Mouse (Mus musculus) liver (tissue): ENCODE results near the gene Xxylt1.

Experiments used
- DNase-seq: peaks from one replicate; pipeline ENCODE4 v3.0.0-alpha.2; 2020; ENCODE audit warnings: mixed read lengths

The Xxylt1 gene

DNA sequence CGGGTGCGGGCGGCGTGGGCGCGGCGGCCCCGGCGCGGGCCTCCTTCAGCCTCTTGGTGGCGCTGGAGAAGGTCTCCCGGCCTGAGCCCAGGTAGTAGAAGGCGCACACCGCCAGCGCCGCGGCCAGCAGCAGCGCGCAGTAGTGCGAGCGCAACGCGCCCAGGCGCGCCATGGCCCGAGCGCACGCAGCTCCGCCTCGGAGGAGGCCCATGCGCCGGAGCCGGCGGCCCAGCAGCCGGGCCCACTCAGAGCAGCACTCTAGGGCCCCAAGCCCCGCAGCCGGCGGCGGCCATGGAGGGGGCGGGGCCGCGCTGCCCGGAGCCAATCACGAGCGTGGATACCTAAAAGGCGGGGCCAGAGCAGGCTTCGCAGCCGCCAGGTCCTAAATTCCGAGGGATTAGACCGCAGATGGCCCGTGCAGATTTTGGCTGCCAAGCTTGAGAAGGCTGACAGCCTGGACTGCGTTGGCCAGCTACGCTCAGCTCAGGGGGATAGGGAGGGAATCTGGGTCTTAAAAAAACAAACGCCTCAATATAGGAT, at the start of gene Xxylt1:
TSS of gene Xxylt1 (minus strand) at position 308 of the 540 bp plus-strand sequence.
- peak; percentile 93 for DNase-seq

DNA sequence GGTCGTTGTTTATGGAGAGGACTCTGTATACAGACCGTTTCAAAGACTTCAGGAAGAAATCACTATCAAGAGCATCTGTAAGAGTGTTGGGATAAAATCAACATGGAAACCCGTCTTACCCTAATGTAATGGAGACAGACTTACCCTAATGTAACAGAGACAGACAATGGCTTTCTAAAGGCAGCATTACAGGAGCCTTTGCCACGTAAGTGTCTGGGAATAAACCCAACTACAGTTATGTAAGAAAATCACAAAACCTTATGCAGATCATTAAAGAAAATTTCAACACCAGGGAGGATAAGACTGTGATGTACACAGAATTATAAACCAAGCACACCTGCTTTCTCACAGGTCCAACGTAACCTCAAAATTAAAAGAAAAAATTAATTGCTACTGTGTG, 46.9 kb upstream of the Xxylt1 start:
- no peak for DNase-seq

DNA sequence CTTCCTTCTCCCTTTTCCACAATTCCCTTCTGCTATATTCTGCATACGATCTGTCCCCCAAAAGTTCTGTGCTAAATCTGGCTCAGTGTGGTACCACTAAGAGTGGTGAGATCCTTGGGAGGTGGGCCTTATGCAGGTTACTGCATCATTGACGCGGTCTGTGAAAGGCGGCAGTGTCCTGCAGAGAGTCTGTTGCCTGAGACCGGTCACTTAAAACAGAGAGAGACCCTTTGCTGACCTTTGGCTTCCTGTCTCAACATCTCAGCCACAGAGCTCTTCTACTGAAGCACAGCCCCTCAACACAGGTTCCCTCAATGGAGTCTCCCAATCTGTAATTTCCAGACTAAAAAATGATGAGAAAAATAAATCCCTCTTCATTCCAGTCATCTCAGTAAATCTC, 43.8 kb upstream of the Xxylt1 start:
- no peak for DNase-seq

DNA sequence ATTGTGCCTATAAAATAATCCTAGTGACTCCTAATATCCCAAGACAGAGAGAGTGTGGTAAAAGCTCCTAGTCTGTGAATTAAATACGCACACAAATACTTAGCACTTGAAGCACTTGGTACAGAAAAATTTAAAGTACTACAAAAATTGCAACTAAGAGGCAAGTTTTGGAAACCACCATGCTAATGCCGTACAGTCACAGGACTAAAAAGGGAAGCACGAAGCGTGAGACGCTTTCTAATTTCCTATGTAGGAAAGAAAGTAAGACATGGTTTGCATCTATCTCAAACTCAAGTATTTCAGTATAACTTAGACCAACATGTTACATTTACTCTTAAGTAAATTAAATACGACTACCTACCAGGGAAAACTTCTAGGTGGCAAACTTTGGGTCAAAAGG, 40.4 kb upstream of the Xxylt1 start:
- no peak for DNase-seq

GRCm38 (mm10) chr16:31113596-31113995, 32.4 kb upstream of the Xxylt1 start:
- DNase-seq, result no peak

GRCm38 (mm10) chr16:31101352-31101751, 20.1 kb upstream of the Xxylt1 start:
- no peak for DNase-seq

DNA sequence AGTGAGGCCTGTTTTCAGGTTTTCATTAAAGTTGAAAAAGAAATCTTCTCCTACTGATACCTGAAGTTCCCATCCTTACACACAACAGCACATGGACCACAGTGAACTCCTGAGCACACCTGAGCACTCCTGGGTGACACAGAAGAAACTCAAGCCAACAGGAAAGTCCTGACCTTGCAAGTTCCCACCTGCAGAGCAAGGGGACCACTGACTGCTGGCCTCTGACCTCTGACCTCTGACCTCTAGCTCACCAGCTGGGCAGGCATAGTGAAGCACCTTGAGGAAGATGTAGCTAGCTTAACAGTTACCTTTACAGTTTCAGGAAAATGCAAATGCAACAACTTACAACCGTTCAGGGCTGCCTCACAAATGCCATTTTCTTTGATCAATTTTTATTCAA, 18.7 kb upstream of the Xxylt1 start:
- no peak for DNase-seq

GRCm38 (mm10) chr16:31094036-31094435, 12.8 kb upstream of the Xxylt1 start:
- DNase-seq, result no peak

DNA sequence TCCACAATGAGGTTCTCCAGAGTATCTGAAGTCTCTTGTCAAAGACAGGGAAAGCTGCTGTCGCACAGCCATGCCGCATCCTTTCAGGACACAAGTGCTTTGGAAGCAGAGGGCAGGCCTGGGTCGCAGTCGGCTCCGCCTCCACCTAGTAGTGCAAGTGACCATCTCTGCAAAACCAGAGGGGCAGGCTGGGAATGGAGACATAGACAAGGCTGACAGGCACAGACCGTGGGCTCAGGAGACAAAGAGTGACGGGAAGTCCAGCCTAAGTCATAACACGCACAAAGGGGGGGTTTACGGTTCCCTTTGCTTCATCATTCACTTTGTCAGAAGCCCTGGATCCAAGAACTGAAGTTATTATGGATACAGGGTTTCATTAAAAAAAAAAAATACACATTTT, 12.0 kb upstream of the Xxylt1 start:
- no peak for DNase-seq

- DNase-seq, result no peak
These were observed 659 bp upstream of the Xxylt1 start for GRCm38 (mm10) chr16:31081891-31082290.

GRCm38 (mm10) chr16:31080573-31081051, 620 bp downstream of the Xxylt1 start:
- peak; percentile 74 for DNase-seq

DNA sequence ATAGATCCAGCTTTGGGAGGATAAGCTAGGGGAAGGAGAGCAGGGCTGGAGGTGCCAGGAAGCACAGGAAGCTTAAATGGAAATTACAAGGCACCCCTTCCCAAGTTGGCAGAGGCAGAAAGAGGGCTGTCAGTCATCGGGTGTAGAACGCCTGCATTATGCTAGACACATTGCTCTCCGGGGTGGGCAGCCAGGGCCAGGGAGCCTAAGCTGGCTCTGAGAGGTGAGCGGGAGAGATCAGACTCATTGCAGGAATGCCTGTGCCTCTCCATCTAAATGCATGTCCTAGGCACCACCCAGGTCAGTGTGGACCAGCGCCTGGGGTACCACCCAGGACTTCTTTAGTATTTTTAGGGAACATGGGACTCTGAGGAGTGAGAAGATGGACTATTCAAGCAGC, 3.8 kb downstream of the Xxylt1 start:
- no peak for DNase-seq

GRCm38 (mm10) chr16:31076436-31076835, 4.8 kb downstream of the Xxylt1 start:
- no peak for DNase-seq

DNA sequence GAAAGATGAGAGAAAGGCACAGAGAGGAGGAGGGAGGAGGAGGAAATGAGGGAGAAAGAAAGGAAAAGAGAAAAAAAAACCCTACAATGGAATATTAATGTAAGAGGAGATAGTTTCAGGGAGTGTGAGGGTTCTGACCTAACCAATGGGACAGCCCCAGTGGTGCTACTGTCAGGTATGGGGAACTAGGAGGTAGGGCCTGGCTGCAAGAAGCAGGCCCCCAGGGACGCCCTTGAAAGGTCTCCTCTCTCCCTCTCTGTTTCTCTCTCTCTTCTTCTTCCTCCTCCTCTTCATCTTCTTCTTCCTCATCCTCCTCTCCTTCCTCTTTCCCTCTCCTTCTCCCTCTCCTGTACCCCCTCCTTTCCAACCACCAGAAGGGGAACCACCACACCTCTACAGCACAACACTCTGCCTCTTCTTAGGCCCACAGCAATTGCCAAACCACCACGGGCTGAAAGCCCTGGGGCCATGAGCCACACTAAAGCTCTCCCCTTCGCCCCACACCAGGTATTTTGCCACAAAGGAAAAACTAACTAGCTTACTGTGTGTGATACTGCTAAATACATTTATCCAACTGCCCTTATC, 6.8 kb downstream of the Xxylt1 start:
- DNase-seq, result no peak

DNA sequence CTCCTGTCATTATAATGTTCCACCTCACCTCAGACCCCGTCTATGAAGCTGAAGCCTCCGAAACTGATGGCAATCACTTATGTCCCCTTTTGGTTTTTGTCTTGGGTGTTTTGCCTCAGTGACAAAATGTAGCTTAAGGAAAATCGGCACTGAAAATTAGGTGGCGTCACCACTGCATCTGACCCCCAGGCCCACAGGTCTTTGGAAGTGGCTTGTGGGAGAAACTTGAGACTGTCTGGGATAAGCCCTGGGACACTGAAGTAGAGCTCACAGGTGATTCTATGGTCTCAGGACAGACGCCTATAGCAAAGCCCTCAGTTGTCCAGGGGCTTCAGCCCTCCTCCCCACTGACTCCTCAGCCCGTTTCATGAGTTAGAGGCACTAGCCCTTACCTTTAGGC, 9.5 kb downstream of the Xxylt1 start:
- no peak for DNase-seq

DNA sequence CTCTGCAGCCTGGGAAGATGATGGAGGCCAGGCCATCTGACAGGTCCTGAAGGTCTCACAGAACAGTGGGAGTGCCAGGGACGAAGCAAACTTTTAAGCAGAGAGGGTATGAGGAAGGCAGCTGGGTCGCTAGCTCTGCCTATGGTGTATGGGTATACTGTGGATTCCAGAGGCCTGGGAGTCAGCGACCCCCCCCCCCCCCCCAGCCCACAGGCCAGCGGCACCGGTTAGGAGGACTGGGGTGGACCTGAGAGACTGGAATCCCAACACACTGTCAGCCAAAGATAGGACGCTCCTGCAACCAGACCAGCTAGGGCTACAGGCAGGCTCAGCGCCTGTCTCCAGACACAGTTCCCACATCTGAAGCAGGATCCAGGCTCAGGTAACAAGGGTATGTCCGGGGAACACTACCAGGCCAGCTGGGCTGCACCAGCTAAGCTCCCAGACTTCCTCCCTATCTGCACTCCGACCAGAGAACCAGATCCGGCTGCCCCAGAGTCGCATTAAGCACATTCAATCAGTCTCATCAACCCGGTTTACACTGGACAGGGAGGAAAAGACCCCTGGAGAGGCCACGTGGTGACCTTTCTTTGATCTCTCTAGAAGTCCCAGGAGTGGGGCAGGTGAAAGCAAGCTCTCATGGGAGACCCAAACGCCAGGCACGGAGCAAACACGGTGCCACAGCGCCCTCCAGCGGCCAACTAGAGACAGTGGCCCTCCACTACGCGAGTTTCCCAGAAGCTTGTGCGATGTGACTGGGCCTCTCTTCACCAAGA, 10.7 kb downstream of the Xxylt1 start:
- DNase-seq, result peak; percentile 81

GRCm38 (mm10) chr16:31069211-31070166, 11.7 kb downstream of the Xxylt1 start:
- no peak for DNase-seq

- DNase-seq, result no peak
These were observed 13.0 kb downstream of the Xxylt1 start for GRCm38 (mm10) chr16:31068280-31068679.

DNA sequence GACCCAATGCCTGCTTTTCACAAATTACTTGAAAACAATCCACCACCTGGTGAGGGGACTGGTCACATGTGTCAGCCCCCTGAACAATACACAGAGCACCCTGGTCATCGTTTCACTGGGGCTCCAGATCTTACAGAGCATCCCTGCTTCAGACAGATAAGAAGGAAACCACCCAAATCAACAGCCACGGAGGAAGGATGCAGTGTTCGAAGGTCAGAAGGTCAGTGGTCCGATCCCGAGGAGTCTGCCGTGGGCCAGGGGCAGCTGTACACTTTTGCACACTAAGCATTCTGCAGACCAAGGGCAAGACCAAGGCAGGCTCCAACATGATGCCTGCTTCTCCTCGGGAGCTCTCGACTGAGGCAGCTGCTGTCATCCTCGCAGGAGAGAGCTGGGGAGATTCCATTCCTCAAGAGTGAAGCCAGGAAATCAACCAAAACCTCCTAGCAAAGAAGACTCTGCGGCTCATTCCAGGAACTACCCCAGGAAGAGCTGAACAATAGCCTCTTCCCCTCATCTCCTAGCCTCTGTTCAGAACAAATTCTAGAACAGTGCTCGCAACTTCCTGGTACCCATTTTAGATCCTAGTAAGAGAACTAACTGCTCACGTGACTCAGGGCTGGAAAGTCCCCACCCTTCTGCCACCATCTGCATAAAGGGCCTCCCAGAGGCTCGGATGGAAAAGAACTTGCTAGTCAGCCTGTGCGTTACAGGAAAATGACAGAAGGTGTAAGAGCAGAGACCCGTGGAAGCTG, 14.7 kb downstream of the Xxylt1 start:
- DNase-seq, result peak; percentile 54

DNA sequence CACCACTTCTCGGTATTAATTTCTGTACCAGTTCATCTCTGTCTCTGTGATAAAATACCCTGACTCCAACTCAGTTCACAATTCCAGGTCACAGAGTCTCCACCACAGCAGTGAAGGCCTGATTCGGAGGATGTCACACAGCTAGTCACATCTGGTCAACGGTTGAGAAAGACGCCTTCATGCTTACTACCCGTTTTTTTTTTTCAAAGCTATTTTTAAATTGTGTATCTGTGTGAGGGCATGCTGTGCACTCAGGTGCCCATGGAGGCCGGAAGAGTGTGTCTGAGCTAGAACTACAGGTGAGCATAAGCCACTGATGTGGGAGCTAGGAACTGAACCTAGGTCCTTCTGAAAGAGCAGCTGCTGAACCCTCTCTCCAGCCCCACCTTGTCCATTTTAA, 16.4 kb downstream of the Xxylt1 start:
- no peak for DNase-seq

DNA sequence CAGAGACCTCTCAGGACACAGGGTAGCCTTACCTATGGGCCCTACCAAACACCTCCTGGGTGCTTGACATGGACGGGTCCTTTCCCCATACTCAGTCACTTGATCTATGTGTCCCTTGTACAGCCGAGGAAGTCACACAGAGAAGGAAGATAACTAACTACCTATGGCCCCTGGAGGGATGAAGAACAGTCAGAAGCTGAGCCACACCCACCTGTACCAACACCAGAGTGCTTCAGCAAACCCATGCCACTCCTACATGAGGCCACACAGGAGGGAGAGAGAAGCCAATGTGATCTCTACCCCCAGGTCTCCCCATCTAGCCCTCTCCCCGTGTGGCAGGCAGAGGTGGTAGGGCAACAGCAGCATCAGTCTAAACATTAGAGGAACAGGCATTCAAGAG, 18.3 kb downstream of the Xxylt1 start:
- DNase-seq, result no peak

- no peak for DNase-seq
These were observed 19.9 kb downstream of the Xxylt1 start for GRCm38 (mm10) chr16:31061246-31061880.
